In the genomic region with DNA sequence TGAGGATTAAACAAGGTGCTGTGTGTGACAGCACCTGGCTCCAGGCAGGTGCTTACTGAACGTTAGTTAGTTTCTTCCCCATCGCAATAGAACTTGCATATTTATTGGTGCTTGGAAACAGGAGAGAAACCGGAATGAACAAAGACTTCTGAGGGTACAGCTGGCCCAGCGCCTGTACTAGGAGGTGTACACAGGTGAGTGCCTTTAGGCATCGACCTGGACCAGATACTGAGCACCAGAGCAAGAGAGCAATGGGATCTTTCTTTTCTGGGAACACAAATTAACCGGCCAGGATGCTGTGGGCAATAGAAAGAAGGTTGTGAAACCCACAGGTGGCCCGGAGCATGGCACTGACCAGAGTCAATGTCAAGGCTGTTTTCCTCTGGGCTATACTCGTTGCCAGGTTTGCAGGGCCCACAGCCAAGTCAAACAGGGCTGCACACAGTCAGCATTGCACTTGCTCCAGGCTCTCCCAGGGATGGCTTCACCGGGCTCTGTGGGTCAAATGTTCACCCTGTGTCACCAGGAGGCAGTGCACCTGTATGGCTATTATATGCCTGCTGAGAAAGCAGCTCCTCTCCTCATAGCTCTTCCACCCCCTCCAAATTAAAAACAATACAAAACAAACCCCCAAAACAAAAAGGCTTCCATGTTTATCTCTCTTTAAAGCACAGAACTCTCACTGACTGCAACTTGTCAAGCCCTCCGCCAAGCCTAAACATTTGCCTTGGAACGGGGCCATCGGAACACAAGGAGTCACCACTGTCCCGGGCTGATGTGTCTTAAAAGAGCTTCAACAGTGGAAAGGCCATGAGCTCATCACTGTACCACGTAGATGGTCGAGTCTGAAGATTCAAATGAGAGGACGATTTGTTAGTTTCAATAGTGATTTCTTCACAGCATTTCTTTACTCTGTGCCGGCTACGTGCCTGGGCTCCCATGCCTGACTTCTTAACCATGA, we compare ENCODE assay signal across 11 mouse cellular contexts.
DNase-seq lines count a peak whose midpoint lies in the region; ATAC-seq and TF ChIP-seq lines count a peak whose summit lies in the region.
"Had no signal": no experiment of that assay in that cellular context is flagged by ENCODE, and none has a peak within 500 bp of the region (broad histone marks: within the 10 kb centered on the region; RNA-seq: fewer than 3 reads in every experiment).

No protein-coding gene starts in this region.

- H3K9ac ChIP-seq in hindbrain, postnatal 0 days (replicated peaks; ENCODE audit: low read length): no peak overlapping the region
- no peak overlapping the region for H3K9ac ChIP-seq in hindbrain, embryonic 13.5 days
- H3K9ac ChIP-seq: neural tube, embryonic 12.5 days had no signal

- no peak for ATAC-seq in hindbrain, postnatal 0 days
- no peak for ATAC-seq in hindbrain, embryonic 13.5 days (ENCODE audit: low FRiP score)
- no peak for ATAC-seq in granulocyte monocyte progenitor cell, adult 5-6 weeks (replicated peaks; ENCODE audit: poor library complexity, severe bottlenecking)

- H3K36me3 ChIP-seq in hindbrain, postnatal 0 days (ENCODE audit: insufficient read depth, low read length): no peaks in the 10 kb centered on the region
- no peaks in the 10 kb centered on the region for H3K36me3 ChIP-seq in hindbrain, embryonic 13.5 days
- H3K36me3 ChIP-seq: neural tube, embryonic 12.5 days had no signal

- H3K4me1 ChIP-seq in hindbrain, postnatal 0 days (ENCODE audit: insufficient read depth, low read length): no peaks in the 10 kb centered on the region
- no peaks in the 10 kb centered on the region for H3K4me1 ChIP-seq in hindbrain, embryonic 13.5 days (replicated peaks)
- H3K4me1 ChIP-seq: neural tube, embryonic 12.5 days had no signal

- H3K27me3 ChIP-seq in hindbrain, postnatal 0 days (ENCODE audit: insufficient read depth, low read length): no peaks in the 10 kb centered on the region
- H3K27me3 ChIP-seq in hindbrain, embryonic 13.5 days: no peaks in the 10 kb centered on the region
- H3K27me3 ChIP-seq: neural tube, embryonic 12.5 days had no signal

- TF ChIP-seq CTCF in hindbrain, postnatal 0 days (IDR thresholded peaks at IDR 0.05; ENCODE audit: low read depth): no peak

- H3K4me3 ChIP-seq in hindbrain, postnatal 0 days (ENCODE audit: low read length): no peak overlapping the region
- H3K4me3 ChIP-seq in hindbrain, embryonic 13.5 days: no peak overlapping the region
- H3K4me3 ChIP-seq: neural tube, embryonic 12.5 days had no signal

- H3K27ac ChIP-seq in hindbrain, postnatal 0 days: no peak overlapping the region
- H3K27ac ChIP-seq in hindbrain, embryonic 13.5 days: no peak overlapping the region
- H3K27ac ChIP-seq: neural tube, embryonic 12.5 days had no signal

- H3K9me3 ChIP-seq in hindbrain, postnatal 0 days (ENCODE audit: low read length): no peaks in the 10 kb centered on the region
- H3K9me3 ChIP-seq in hindbrain, embryonic 13.5 days: no peaks in the 10 kb centered on the region
- H3K9me3 ChIP-seq: neural tube, embryonic 12.5 days had no signal

- WGBS in hindbrain, postnatal 0 days: 55% methylated on average over 18 of the region's 18 CpGs
- WGBS in hindbrain, embryonic 13.5 days: 80% methylated on average over 18 of the region's 18 CpGs

- peak; percentile 42 for DNase-seq in hindbrain, postnatal 0 days (ENCODE audit: low spot score)
- DNase-seq in adrenal gland, postnatal 36 days: peak; percentile 36 to 47
- DNase-seq in cerebellum, adult 8-10 months: peak; percentile 28
- peak; percentile 14 to 22 for DNase-seq in kidney, postnatal 4 days
- no peak for DNase-seq in yolk sac, embryonic 10.5 days (ENCODE audit: low spot score)
- no peak for DNase-seq in urinary bladder, postnatal 4 days (ENCODE audit: low spot score in 2 of 2)
- DNase-seq: right cerebral cortex, postnatal 25 days; thymus, postnatal 4 days had no signal

- no peak overlapping the region for H3K4me2 ChIP-seq in hindbrain, postnatal 0 days (ENCODE audit: low read depth, low read length)
- no peak overlapping the region for H3K4me2 ChIP-seq in hindbrain, embryonic 13.5 days
- H3K4me2 ChIP-seq: neural tube, embryonic 12.5 days had no signal

Comparison
In these comparisons a context has a peak if more than half of its experiments do, and no peak if none do; other contexts are left out.
1. DNase-seq: peak in hindbrain, postnatal 0 days (single experiment), adrenal gland, postnatal 36 days (2 of 2), cerebellum, adult 8-10 months (single experiment) and kidney, postnatal 4 days (2 of 2); none in yolk sac, embryonic 10.5 days (single experiment) and urinary bladder, postnatal 4 days (0 of 2).